Mouse (Mus musculus) left cerebral cortex, postnatal 4 days (tissue): ENCODE data around the gene Zfp541. TPM values are rescaled to one million over a fixed set of nuclear protein-coding genes. Genes with fewer than 3 reads are reported as not detected.

Source experiments
- DNase-seq: peaks from one replicate; pipeline ENCODE4 v3.0.0-alpha.2; 2022
- intact Hi-C: fragments of 180-260 bp; cut with DNase I; formaldehyde crosslinking; loops from one replicate; pipeline ENCODE4 v1.15.1; 2025
- total RNA-seq, 2 experiments: library from RNA; stranded (reverse); gene quantifications; 2 replicates each; pipeline ENCODE4 v1.2.3; 2021

Zfp541 gene
- total RNA-seq, 2 experiments from 2014 or later: 0.38 to 0.58 TPM

DNA sequence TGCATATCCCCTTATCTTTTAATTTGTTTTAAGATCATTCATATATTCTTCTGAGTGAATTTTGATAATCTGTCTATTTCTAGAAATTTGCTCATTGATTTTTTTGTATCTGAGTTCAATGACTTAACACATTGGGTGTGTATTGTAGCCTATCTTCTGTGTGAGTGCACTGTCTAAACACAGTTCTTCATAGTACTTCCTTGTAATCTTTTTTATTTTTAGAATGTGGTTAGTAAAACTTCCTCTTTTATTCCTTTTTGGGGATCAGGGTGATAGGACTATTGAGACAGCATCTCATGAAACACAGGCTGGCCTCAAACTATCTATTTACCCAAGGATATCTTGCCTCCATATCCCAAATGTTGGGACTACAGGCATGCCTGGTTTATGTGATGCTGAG, 9.2 kb downstream of the Zfp541 start:
- DNase-seq: no peak
- intact Hi-C loops: no loop called here

DNA sequence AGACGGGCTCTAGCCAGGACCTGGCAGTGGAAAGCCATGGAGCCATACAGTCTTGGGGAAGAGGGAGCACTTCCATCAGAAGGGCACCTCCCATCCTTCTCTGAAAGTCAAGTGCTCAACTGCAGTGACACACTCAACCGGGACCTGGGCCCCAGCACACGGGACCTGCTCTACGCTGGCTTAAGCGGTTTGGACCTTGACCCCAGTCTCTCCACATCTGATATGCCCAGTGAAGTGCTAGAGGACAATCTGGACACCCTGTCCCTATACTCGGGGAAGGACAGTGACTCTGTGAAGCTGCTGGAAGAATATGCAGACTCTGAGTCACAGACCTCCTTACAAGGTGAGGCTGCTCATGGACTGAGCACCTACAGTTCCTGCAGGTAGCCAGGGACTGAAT, 10.3 kb downstream of the Zfp541 start:
- intact Hi-C loops: no loop called here
- DNase-seq: no peak

DNA sequence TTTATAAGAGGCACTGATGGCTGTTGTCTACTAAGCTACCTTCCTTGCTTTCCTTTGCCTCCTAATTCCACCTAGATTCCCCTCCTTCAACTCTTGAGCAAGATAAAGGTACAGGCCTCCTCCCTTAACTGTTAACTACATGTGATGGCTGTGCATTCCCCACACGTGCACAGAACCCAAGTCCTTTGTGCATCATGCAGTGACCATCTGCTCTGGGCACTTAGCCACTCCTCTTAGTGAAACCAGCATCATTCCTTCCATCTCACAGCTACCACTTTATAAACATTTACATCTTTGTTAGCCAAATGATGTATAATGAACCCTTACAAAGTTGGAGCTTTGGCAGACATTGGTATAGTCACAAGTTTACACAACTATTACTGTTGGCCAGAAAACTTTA, 18.3 kb downstream of the Zfp541 start:
- DNase-seq: no peak
- intact Hi-C loops: no loop called here

DNA sequence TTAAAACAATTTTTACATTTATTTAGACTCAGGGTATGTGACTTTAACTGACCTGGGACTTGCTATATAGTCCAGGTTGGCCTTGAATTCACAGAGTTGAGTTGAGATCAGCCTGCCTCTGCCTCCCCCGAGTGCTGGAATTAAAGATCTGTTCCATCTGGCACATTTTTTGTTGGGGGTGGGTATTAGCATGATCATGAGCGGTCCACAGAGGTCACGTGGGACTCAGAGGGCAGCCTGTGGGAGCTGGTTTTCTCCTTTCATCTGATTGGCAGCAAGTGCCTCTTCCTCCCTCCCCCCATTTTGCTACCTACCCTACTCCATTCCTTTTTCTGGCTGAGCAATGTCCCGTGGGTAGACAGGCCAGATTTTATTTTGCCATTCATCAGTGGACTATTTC, 19.0 kb downstream of the Zfp541 start:
- intact Hi-C loops: no loop called here
- no peak for DNase-seq

DNA sequence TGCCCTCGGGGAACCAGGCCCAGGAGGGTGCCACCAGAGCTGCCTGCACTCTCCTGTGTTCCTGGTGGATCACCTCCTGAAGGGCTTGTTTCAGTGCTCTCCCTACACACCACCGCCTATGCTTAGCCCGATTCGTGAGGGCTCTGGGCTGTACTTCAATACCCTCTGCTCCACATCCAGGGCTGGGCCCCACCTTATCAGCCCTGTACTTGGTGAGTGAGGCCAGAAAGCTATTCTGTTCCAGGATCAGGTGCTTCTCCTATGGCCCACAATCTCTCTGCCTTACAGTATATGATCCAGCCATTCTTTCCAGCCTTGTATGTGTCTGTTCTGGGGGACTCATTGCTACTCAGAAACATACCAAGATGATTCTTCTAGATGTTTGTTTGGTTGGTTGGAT, 21.7 kb downstream of the Zfp541 start:
- intact Hi-C loops: no loop called here
- DNase-seq: no peak

DNA sequence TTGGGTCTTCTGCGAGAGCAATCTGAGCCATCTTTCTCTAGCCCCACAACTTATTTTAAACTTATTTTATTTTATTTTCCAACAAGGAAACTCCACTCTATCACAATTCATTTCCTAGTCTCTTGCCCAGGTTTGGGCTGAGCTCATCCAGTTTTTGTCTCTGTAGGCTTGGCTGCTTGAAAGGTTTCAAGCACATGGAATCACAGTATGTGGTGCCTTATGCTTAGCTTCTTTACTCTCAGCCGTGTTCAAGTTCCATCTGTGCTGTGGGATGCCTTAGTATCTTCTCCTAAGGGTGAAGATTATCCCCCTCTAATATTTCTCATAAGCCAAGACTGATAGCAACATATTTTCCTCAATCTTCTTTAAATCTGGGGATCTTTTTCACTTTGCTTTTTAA, 26.0 kb downstream of the Zfp541 start:
- intact Hi-C loops: no loop called here
- DNase-seq: no peak

DNA sequence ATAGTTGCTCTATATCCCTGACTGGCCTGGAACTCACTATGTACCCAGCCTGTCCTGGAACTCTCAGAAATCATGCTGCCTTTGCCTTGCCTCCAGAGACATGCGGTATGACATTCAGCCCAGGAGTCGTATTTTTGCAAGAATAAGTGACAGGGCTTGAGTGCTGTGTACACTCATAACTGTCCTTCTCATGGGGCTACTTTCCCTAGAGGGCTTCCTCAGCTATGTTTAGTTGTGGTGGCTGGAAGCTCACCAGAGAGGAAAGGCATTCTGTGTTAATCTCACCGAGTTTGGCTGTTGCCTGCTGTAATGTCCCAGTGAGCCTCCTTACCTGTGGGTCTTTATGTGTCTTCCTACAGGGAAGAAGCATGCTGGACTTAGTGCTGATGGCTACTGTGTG, 33.0 kb downstream of the Zfp541 start:
- intact Hi-C loops: no loop called here
- DNase-seq: no peak

DNA sequence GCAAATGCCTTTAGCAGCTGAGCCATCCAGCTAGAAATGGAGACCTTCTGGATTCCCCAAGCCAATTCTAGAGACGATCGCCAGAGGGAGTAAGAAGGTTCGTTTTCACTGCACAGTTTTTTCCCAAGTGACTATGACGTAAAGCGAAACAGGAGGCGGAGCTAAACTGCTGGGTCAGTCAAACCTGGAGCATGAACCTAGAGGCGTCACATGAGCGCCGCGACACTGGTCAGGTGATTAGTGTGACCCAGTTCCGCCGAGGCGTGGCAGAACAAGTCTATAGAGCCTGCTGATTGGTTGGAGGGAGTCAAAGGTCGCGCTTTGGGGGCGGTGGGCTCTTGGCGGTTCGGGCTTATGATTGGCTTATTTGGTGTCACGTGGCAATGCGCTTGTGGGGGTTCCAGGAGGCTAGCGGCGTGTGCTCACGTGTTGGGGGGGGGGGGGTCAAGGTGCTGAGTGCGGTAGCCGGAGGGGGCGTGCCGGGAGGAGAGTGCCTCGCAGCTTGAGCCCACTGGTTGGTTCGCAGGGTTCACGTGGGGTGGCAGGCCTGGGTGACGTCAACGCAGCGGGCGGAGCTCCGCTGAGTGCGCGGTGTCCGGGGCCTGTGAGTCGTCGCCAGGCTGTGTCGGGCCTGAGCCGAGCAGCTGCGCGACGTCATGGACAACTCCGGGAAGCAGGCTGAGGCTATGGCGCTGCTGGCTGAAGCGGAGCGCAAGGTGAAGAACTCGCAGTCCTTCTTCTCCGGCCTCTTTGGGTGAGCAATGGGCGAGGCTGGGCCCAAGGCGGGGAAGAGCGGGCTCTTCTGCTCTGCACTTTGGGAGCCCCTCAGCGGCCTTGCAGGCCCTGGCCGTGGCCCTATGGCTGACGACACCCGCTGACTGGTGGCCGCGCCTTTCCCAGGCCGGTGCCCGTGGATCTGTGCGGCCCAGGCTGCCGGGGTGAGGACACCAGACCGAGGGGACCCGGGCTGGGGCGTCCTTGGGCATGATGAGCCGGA, 36.7 kb downstream of the Zfp541 start, which contains the start of gene Napa:
Gene Napa (plus strand): TSS at position 438 of the 997 bp plus-strand sequence.
- intact Hi-C loops: loop anchor here (2.0 kb wide), 1 partner anchor 54 kb away; no protein-coding TSS in a partner anchor

DNA sequence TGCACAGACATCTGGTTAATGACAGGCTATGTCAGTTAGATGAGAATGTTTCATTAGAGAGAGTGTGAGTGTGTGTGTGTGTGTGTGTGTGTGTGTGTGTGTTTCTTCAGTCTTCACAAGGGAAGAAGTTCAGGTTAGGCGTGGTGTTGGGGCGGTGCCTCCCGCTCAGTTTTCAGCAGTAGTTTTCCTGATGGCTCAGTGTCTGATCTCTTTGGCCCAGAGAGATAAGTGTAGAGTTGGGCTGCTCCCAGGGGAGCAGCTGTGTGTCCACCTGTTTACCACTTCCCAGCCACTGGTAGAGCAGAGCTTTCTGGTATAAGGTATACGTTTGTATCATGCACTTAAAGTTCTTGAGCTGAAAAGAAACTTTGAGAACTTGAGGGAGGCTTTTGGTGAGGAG, 38.3 kb downstream of the Zfp541 start:
- DNase-seq: no peak
- intact Hi-C loops: loop anchor here (2.0 kb wide), 1 partner anchor 53 kb away; no protein-coding TSS in a partner anchor

More for the DNA sequence above, 36.7 kb downstream of the Zfp541 start, which contains the start of gene Napa:
- DNase-seq: peak; percentile 99

DNA sequence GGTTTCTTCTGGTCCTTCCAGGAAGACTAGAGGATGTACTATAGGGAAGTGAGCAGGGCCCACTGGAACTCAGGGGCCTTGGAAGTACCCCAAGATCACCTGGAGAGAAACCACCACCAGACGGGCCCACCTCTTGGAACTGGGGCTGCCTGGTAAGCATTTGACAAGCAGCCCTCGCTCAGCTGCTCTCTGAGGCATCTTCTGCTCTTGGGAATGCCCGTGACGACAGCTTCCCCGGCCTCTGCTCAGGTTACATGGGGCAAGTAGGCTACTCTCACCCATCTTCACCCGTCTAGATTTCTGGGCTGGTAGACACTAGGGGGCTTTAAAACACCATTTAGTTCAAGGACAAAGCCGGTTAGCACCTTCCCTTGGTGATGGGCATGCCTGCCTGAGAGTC, 39.5 kb downstream of the Zfp541 start:
- no peak for DNase-seq
- intact Hi-C loops: no loop called here

DNA sequence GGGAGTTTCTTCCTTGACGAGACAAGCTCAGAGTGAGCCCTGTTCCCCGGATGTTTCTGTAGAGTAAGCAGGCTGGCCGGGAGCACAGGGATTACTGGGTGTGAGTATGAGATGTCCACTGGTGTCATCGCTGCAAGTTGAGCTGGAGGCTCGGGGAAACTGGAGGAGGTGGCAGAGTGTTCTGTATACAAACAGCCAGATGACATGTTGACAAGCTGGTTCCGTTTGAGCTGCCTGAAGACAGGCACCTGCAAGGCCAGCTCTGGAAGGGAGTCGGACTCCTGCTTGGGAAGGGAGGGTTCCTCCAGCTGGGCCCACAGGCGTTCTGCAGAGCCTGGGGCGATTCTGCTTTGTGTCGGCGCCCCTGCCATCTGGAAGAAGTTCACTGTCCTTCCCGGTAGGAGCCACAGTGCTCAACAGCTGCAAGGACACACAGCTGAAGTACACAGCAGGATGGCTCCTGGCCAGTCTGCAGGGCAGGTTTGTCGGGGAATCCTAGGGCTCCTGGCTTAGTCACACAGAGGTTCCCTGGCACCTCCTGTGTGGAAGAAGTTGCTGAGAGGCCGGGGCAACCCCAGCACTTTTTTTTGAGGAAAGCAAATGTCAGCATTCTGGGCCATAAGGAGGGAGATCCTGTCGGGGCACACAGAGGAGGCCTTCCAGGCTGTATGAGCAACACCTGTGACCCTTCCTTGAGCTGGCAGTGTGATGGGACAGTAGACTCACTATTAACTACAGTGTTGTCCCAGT, 40.3 kb downstream of the Zfp541 start:
- DNase-seq: no peak
- intact Hi-C loops: no loop called here

DNA sequence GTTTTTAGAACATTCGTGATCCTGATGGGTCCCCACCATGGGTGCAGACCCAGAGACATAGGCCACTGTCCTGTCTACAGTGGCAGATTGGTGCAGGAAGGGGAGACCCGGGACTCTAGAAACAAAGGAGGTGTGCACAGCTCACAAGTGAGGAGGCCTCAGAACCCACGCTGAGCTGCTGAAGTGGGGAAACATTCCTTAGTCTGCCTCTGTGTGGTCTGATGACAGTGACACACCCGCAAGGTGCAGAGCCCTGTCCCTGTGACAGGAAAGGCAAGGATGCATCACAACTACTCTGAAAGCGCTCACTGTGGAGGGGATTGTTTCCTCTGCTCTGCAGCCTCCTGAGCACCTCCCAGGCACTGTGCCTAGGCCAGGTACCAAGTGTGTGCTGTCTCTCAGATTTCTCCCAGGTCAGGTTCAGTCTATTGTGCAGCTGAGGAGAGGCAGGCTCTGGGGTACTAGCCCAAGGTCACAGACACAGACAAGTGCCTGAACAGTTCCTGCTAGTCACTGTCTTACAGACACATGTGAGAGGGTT, 41.1 kb downstream of the Zfp541 start:
- intact Hi-C loops: no loop called here
- DNase-seq: no peak

DNA sequence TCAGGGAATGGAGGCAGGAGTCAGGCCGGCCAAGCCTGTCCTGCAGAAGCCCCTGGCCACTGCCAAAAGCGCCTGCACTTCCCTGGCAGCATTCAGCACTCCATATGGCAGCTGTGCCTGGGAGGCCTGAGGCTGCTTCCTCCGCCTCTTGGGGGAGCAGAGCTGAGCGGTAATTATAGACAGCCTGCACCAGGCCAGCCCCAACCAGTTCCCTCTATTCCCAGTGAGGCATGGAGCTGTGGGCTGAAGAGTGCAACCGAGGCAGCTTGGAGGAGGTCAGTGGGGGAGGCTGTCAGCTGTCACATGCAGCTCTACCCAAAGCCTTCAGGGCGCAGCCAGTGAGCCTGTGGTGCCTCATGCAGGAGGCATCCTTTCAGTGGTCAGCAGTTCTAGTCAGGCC, 42.1 kb downstream of the Zfp541 start:
- DNase-seq: peak; percentile 92
- intact Hi-C loops: no loop called here

DNA sequence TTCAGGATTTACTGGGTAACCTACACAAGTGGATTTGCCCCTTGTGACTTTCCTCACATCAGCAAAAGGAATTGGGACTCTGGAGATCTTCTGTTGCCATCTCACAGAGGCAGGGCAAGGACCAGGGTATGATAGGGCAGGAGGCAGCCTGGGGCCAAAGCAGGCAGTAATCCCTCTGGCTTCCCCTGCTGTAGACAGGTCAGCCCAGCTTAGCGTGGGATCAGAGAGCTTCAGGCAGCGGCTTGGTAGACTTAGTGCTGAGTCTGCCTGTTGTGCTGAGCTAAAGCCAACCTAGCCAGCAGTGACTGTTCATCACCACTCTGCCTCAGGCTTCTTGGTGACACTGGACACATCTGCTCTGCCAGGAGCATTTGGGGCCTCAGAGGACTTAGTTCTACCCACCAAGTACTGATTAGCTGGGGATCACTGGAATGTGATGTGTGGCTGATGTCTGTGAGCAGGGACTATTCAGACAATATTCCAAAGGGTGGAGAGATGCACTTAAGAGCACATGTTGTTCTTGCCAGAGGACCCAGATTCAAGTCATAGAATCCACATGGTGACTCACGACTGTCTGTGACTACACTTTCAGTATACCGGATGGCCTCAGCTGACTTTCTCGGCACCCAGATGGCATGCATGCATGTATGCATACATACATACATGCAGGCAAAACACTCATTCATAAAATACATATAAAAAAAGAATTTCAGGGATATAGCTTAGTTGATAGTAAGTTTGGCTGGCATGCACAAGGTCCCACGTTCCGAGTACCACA, 43.2 kb downstream of the Zfp541 start:
- no peak for DNase-seq
- intact Hi-C loops: no loop called here

DNA sequence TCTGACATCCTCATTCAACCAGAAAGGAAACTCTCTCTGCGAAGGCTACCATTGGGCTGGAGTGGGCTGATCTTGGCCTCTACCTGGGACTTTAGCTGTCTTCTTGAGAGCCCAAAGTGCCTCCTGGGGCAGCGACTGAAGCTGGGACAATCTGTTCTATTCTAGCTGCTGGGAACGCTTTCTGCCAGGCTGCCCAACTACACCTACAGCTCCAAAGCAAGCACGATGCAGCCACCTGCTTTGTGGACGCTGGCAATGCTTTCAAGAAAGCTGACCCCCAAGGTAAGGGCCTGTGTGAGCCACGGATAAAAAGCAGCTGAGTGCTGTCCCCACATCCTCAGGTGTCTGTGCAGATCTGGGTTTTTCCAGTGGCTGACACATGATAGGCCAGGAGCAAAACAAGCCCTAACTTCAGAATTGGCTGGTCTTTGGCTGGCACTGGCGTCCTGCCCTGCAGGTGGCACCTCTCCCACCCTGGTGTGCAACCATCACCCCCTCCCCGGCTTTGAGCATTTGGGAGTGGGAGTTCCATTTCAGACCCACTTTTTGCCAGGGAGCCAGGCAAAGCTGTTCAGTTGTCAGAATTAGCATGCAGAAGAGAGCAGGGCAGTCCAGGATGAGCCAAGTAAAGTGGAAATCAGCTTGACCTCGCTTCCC, 47.4 kb downstream of the Zfp541 start:
- intact Hi-C loops: no loop called here
- no peak for DNase-seq

DNA sequence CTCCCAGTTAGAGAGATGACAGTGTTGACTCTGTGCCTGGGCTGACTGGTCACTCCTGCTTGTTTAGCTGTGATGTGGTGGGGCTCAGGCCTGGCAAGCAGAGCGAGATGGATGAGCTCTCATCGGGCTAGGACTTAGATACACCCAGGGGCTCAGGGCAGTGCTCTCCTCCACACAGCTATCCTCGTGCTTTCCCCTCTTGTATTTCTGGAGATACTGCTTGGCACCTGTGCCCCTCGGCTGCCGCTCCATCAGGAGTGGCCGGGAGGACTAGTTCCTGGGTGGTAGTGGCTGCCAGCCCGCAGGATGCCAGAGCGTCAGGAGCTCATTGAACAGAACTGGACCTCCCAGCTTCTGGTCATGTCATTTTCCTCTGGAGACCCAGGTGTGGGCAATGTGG, 48.5 kb downstream of the Zfp541 start:
- DNase-seq: no peak
- intact Hi-C loops: no loop called here

DNA sequence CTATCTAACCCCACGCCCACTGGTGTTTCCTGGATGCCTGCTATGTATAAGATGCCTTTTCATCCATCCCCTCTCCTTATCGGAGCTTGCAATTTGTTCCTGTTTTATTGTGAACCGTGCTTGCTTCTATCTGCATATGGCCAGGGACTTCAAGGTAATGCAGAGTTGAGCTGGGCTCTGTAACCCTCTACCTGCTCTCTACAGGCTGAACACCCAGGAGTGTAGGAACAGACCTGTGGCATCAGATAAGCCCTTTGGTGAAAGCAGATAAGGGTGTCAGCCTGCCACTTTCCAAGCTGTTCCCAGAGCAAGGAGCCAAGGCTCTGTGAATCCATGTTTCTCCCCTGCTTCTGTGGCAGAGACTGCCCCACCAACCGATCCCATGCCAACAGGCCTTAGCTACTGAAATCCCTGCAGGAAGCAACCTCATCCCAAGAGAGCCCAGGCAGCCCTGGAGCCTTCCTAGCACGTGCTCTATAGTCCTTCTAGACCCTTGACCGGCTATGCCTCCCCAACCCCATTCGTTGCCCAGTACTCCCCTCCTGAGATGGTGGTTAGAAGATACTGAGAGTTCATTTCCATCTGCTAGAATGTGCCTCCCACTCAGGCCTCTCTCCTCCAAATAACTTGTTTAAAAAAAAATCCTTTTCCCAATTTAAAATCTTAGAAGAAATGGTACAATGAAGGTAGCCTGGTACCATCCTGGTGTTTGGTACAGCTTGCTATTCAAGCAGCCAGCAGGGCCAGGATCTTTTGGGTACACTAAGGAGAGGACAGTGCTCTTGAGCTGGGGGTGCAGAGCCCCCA, 49.9 kb downstream of the Zfp541 start:
- DNase-seq: no peak
- intact Hi-C loops: no loop called here

DNA sequence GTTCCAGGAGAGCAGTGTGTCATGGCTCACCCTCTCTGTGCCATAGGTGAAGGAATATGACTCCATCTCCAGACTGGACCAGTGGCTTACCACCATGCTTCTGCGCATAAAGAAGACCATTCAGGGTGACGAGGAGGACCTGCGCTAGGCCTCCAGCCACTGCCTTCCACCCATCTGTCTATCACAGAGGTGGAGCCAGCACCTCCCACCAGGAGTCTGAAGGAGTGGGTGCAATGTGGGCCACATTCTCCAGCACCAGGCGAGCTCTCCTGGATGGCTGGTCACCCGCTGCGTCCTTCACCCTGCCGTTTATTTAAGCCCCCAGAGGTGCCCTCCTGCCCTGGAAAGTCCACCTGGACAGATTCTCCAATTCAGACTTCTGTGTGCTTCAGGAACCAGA, 54.8 kb downstream of the Zfp541 start:
- DNase-seq: no peak
- intact Hi-C loops: no loop called here

DNA sequence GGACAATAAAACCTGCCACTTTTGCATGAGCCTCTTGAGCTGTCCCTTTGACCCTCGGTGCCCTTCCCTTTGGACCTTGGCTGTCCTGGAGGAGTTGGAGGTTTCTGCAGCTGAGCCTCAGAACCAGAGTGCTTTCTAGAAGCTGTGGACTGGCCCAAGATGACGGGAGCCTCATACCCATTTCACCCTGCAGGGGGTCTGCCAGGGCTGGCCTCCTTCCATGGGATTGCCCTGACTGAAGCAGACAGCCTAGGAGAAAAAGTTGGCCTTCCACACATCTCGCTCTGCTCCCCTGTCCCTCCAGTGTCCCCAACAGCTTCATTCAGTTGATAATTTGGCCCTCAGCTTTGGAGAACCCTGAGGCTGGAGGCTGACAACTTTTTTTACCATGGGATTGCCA, 55.5 kb downstream of the Zfp541 start:
- peak; percentile 52 for DNase-seq
- intact Hi-C loops: no loop called here
